Mouse (Mus musculus): ENCODE data around the gene Iars2. TPM values are rescaled to one million over a fixed set of nuclear protein-coding genes. Genes with fewer than 3 reads are reported as not detected.

Iars2 gene
- polyA plus RNA-seq, 1 experiment from 2014 or later, result 86.6 TPM

DNA sequence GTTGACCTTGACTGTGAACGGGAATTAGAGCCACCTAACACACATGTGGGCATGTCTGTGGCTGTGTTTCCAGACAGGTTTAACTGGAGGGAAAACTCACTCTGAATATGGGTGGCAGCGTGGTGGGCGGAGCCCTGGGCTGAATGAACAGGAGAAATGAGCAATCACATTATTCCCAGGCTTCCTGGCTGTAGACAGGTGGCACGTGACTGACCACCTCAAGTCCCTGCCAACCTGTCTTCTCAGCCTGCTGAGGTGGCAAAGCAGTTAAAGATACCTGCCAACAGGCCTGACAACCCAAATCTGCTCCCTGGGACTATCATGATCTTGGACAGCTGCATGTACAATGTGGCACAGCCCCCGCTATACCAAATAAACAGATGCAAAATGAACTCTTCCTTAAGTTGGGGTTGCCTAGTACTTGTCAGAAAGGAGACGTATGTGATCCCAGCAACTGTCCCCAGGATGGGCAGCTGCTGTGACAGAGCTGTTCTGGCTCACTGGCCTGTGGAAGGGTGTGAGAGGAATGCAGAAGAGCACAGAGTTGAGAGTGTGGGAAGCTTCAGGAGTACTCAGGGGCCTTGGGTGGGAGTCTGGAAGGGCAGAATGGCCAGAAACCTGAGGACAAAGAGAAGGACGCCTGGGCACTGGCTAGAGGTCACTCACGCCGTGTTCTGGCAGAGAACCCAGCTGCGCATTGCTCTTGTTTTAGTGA lies 36.4 kb downstream of the Iars2 start:
- Histone ChIP-seq H3K27ac (ENCODE audit: low read length) (no peak overlapping the region), H3K36me3 (ENCODE audit: control insufficient read depth, insufficient read depth, low read length) (peaks cover 12% of the 10 kb centered on the region)

DNA sequence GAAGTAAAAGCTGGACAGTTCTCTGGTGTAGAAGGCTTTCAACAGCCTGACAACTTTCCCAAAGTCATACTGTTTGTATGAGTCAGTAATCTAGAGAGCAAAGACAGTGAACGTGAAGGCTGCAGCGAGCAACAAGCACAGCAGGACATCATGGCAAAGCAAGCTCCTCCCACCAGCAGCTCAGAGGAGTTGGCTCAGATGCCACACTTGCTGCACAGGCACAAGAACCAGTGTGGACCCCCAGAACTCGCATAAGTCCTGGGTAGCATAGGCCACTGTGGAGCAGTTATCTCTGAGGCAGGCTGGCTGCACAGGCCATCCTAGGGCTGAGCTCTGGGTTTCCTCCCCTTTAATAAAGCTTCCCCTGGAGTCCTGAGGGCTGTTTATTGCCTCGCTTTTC lies 37.9 kb downstream of the Iars2 start:
- no peak for ATAC-seq
- Histone ChIP-seq H3K4me2 (ENCODE audit: low read depth, low read length) (no peak overlapping the region), H3K9me3 (ENCODE audit: control insufficient read depth, low read length) (no peaks in the 10 kb centered on the region), H3K27ac (ENCODE audit: low read length) (no peak overlapping the region), H3K4me3 (ENCODE audit: low read length) (no peak overlapping the region), H3K4me1 (ENCODE audit: control insufficient read depth, insufficient read depth, low read length) (no peaks in the 10 kb centered on the region), H3K9ac (ENCODE audit: low read depth, low read length) (no peak overlapping the region), H3K27me3 (replicated peaks; ENCODE audit: control insufficient read depth, insufficient read depth, low read length) (no peaks in the 10 kb centered on the region), H3K36me3 (ENCODE audit: control insufficient read depth, insufficient read depth, low read length) (peaks cover 9% of the 10 kb centered on the region)
- WGBS, result 87% methylated on average over 4 of the region's 4 CpGs

More for the DNA sequence above, 36.4 kb downstream of the Iars2 start:
- ATAC-seq, result no peak; the same call in 1 of the 2 replicates
- Histone ChIP-seq H3K9me3 (ENCODE audit: control insufficient read depth, low read length) (no peaks in the 10 kb centered on the region), H3K4me3 (ENCODE audit: low read length) (no peak overlapping the region), H3K27me3 (replicated peaks; ENCODE audit: control insufficient read depth, insufficient read depth, low read length) (no peaks in the 10 kb centered on the region), H3K4me2 (ENCODE audit: low read depth, low read length) (no peak overlapping the region), H3K9ac (ENCODE audit: low read depth, low read length) (no peak overlapping the region), H3K4me1 (ENCODE audit: control insufficient read depth, insufficient read depth, low read length) (no peaks in the 10 kb centered on the region)
- WGBS, result 90% methylated on average over 10 of the region's 10 CpGs

DNA sequence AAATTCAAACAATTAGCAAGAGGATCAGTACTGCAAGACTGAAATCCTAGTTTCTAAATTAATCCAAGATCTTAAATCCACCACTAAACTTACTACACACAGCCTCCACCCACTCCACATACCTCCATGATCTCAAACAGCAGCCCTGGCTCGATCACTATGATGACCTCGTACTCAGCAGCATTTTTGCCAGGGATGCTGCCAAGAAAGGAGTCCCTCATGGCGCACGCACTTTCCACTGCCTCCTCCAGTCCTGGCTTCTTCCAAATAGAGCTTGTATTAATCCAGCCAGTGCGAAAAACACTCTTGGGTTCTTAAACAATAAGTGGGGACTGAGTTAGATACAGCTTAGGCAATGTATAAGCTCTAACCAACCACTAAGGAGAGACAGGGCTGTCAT lies 40.0 kb downstream of the Iars2 start:
- Histone ChIP-seq H3K9me3 (ENCODE audit: control insufficient read depth, low read length) (no peaks in the 10 kb centered on the region), H3K27me3 (replicated peaks; ENCODE audit: control insufficient read depth, insufficient read depth, low read length) (no peaks in the 10 kb centered on the region), H3K4me2 (ENCODE audit: low read depth, low read length) (no peak overlapping the region), H3K36me3 (ENCODE audit: control insufficient read depth, insufficient read depth, low read length) (peaks cover 11% of the 10 kb centered on the region), H3K27ac (ENCODE audit: low read length) (no peak overlapping the region), H3K4me1 (ENCODE audit: control insufficient read depth, insufficient read depth, low read length) (peaks cover 3% of the 10 kb centered on the region; the same call in 1 of the 2 replicates), H3K4me3 (ENCODE audit: low read length) (no peak overlapping the region), H3K9ac (ENCODE audit: low read depth, low read length) (no peak overlapping the region)
- WGBS, result 77% methylated on average over 5 of the region's 5 CpGs
- ATAC-seq, result no peak

- no peak overlapping the region for H3K4me2 ChIP-seq (ENCODE audit: low read depth, low read length)
- H3K9ac ChIP-seq (ENCODE audit: low read depth, low read length), result no peak overlapping the region
- no peaks in the 10 kb centered on the region for H3K27me3 ChIP-seq (replicated peaks; ENCODE audit: control insufficient read depth, insufficient read depth, low read length)
- peaks cover 21% of the 10 kb centered on the region for H3K36me3 ChIP-seq (ENCODE audit: control insufficient read depth, insufficient read depth, low read length)
- WGBS, result 91% methylated on average over 20 of the region's 20 CpGs
- peaks cover 9% of the 10 kb centered on the region for H3K4me1 ChIP-seq (ENCODE audit: control insufficient read depth, insufficient read depth, low read length)
- H3K9me3 ChIP-seq (ENCODE audit: control insufficient read depth, low read length), result no peaks in the 10 kb centered on the region
- ATAC-seq, result no peak
- no peak overlapping the region for H3K27ac ChIP-seq (ENCODE audit: low read length)
- no peak overlapping the region for H3K4me3 ChIP-seq (ENCODE audit: low read length)
Measured at GRCm38 (mm10) chr1:185287066-185287465, 42.1 kb downstream of the Iars2 start.

- Histone ChIP-seq H3K27ac (ENCODE audit: low read length) (no peak overlapping the region), H3K36me3 (ENCODE audit: control insufficient read depth, insufficient read depth, low read length) (peaks cover 24% of the 10 kb centered on the region), H3K4me3 (ENCODE audit: low read length) (no peak overlapping the region), H3K9ac (ENCODE audit: low read depth, low read length) (no peak overlapping the region), H3K9me3 (ENCODE audit: control insufficient read depth, low read length) (no peaks in the 10 kb centered on the region), H3K27me3 (replicated peaks; ENCODE audit: control insufficient read depth, insufficient read depth, low read length) (no peaks in the 10 kb centered on the region), H3K4me1 (ENCODE audit: control insufficient read depth, insufficient read depth, low read length) (peaks cover 9% of the 10 kb centered on the region), H3K4me2 (ENCODE audit: low read depth, low read length) (no peak overlapping the region)
- 79% methylated on average over 4 of the region's 4 CpGs for WGBS
- no peak for ATAC-seq
Measured at GRCm38 (mm10) chr1:185285171-185285570, 44.0 kb downstream of the Iars2 start.

DNA sequence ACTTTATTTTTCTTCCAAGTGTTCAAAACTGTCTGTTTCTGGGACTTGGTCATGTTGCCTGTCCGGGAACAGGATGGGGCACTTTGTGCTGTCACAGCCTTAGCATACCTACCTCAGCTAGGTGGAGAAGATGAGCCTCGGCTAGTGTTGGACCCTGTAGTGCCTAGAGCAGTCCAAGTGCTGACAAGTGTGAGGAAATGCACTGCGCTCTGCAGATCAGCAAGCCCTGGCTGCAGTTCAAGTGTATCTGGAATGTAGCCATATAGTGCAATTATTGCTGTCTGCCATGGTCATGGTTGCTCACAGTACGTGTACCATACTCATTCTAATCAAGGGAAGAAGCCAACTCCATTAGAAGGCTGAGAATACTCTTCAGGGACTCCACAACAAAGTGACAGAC lies 44.5 kb downstream of the Iars2 start:
- H3K9ac ChIP-seq (ENCODE audit: low read depth, low read length), result no peak overlapping the region
- no peak overlapping the region for H3K4me2 ChIP-seq (ENCODE audit: low read depth, low read length)
- no peak overlapping the region for H3K4me3 ChIP-seq (ENCODE audit: low read length)
- peaks cover 9% of the 10 kb centered on the region for H3K4me1 ChIP-seq (ENCODE audit: control insufficient read depth, insufficient read depth, low read length)
- no peak overlapping the region for H3K27ac ChIP-seq (ENCODE audit: low read length)
- no peaks in the 10 kb centered on the region for H3K27me3 ChIP-seq (replicated peaks; ENCODE audit: control insufficient read depth, insufficient read depth, low read length)
- no peaks in the 10 kb centered on the region for H3K9me3 ChIP-seq (ENCODE audit: control insufficient read depth, low read length)
- 47% methylated on average over 4 of the region's 4 CpGs for WGBS
- no peak for ATAC-seq
- H3K36me3 ChIP-seq (ENCODE audit: control insufficient read depth, insufficient read depth, low read length), result peaks cover 24% of the 10 kb centered on the region

- Histone ChIP-seq H3K36me3 (ENCODE audit: control insufficient read depth, insufficient read depth, low read length) (peaks cover 28% of the 10 kb centered on the region), H3K27ac (ENCODE audit: low read length) (peak overlapping the region; percentile 66), H3K4me3 (ENCODE audit: low read length) (no peak overlapping the region), H3K4me2 (ENCODE audit: low read depth, low read length) (no peak overlapping the region), H3K9ac (ENCODE audit: low read depth, low read length) (no peak overlapping the region), H3K4me1 (ENCODE audit: control insufficient read depth, insufficient read depth, low read length) (peaks cover 9% of the 10 kb centered on the region), H3K9me3 (ENCODE audit: control insufficient read depth, low read length) (no peaks in the 10 kb centered on the region), H3K27me3 (replicated peaks; ENCODE audit: control insufficient read depth, insufficient read depth, low read length) (no peaks in the 10 kb centered on the region)
- ATAC-seq, result peak; percentile 69
- 89% methylated on average over 15 of the region's 15 CpGs for WGBS
Measured at GRCm38 (mm10) chr1:185283247-185283646, 45.9 kb downstream of the Iars2 start.

DNA sequence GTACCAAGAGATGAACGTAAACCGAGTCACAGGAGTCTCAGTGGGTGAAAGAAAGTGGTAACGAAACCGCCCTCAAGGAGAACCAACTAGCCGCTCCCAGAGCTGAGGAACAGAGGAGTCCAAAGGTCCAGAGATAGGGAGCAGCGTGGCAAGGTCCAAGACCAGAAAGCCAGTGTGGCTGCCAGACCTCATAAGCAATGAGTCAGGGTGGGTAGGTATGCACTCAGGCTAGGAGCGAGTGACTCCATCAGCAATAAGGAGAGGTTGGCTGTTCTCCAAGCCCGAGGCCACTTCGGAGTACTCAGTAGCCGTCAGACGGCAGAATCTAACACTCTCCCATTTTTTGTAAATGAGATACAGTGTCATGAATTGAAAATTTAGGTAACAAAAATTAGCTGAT lies 46.4 kb downstream of the Iars2 start:
- Histone ChIP-seq H3K27ac (ENCODE audit: low read length) (peak overlapping the region; percentile 86), H3K4me1 (ENCODE audit: control insufficient read depth, insufficient read depth, low read length) (peaks cover 9% of the 10 kb centered on the region), H3K27me3 (replicated peaks; ENCODE audit: control insufficient read depth, insufficient read depth, low read length) (no peaks in the 10 kb centered on the region), H3K4me2 (ENCODE audit: low read depth, low read length) (no peak overlapping the region), H3K9me3 (ENCODE audit: control insufficient read depth, low read length) (no peaks in the 10 kb centered on the region), H3K36me3 (ENCODE audit: control insufficient read depth, insufficient read depth, low read length) (peaks cover 32% of the 10 kb centered on the region), H3K9ac (ENCODE audit: low read depth, low read length) (no peak overlapping the region), H3K4me3 (ENCODE audit: low read length) (no peak overlapping the region)
- peak; percentile 97 for ATAC-seq
- WGBS, result 65% methylated on average over 11 of the region's 11 CpGs

DNA sequence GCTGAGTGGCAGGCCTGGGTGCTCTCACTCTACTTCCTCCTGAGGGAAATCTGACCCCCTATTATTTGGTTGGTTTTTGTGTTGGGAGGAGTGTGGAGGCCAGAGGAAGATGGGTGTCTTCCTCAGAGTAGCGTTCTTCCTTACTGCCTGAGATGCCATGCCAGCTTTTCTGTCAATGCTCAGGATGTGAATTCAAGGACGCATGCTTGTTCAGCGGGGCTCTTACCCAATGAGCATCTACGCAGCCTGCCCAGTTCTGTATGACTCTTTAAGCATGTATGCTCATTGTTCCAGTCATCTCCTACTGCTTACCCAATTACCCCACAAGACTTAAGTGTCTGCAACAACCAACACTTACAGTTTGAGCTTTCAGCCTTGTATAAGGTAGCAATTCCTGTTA lies 48.6 kb downstream of the Iars2 start:
- H3K9ac ChIP-seq (ENCODE audit: low read depth, low read length), result no peak overlapping the region; the same call in 1 of the 2 replicates
- no peaks in the 10 kb centered on the region for H3K27me3 ChIP-seq (replicated peaks; ENCODE audit: control insufficient read depth, insufficient read depth, low read length)
- WGBS, result 89% methylated on average over 4 of the region's 4 CpGs
- no peak overlapping the region for H3K4me2 ChIP-seq (ENCODE audit: low read depth, low read length)
- no peak overlapping the region for H3K4me3 ChIP-seq (ENCODE audit: low read length)
- no peak for ATAC-seq
- no peaks in the 10 kb centered on the region for H3K9me3 ChIP-seq (ENCODE audit: control insufficient read depth, low read length)
- peaks cover 37% of the 10 kb centered on the region for H3K36me3 ChIP-seq (ENCODE audit: control insufficient read depth, insufficient read depth, low read length)
- peaks cover 9% of the 10 kb centered on the region for H3K4me1 ChIP-seq (ENCODE audit: control insufficient read depth, insufficient read depth, low read length)
- no peak overlapping the region for H3K27ac ChIP-seq (ENCODE audit: low read length)

- no peak overlapping the region for H3K9ac ChIP-seq (ENCODE audit: low read depth, low read length)
- H3K9me3 ChIP-seq (ENCODE audit: control insufficient read depth, low read length), result no peaks in the 10 kb centered on the region
- peaks cover 33% of the 10 kb centered on the region for H3K36me3 ChIP-seq (ENCODE audit: control insufficient read depth, insufficient read depth, low read length)
- peaks cover 5% of the 10 kb centered on the region for H3K4me1 ChIP-seq (ENCODE audit: control insufficient read depth, insufficient read depth, low read length)
- H3K27me3 ChIP-seq (replicated peaks; ENCODE audit: control insufficient read depth, insufficient read depth, low read length), result no peaks in the 10 kb centered on the region
- 64% methylated on average over 9 of the region's 9 CpGs for WGBS
- no peak overlapping the region for H3K4me2 ChIP-seq (ENCODE audit: low read depth, low read length)
- H3K27ac ChIP-seq (ENCODE audit: low read length), result no peak overlapping the region
- no peak overlapping the region for H3K4me3 ChIP-seq (ENCODE audit: low read length)
- no peak for ATAC-seq
Measured at GRCm38 (mm10) chr1:185279288-185279687, 49.9 kb downstream of the Iars2 start.
